Mouse (Mus musculus) thymus, adult 2 months (tissue): ENCODE data around the gene Ankfn1.

Experiments
- CTCF ChIP-seq: fragments of 200-500 bp; IDR thresholded peaks from 2 replicates; pipeline ENCODE4 v1.5.1; 2012; ENCODE audit warnings: mild to moderate bottlenecking, control low read depth, low read length, moderate library complexity, borderline replicate concordance; ENCODE audit not compliant: control insufficient read depth, poor library complexity, insufficient read depth; ENCODE audit errors: extremely low read depth
- POLR2A ChIP-seq: fragments of 200-500 bp; IDR thresholded peaks from 2 replicates; pipeline ENCODE4 v1.6.1; 2012; ENCODE audit warnings: mild to moderate bottlenecking, low read length, control low read depth, moderate library complexity; ENCODE audit not compliant: control insufficient read depth, poor library complexity, insufficient read depth; ENCODE audit errors: extremely low read depth

- TF ChIP-seq POLR2A (no peak), CTCF (no peak)
Measured at GRCm38 (mm10) chr11:89476047-89476446, 301.4 kb downstream of the Ankfn1 start.
